Mouse (Mus musculus) liver, embryonic 14.5 days (tissue): ENCODE data around the gene Cdc37l1. TPM values are rescaled to one million over a fixed set of nuclear protein-coding genes. Genes with fewer than 3 reads are reported as not detected.
A peak's percentile ranks its signal among the peaks of the same experiment; 100 is the strongest.

Experiments used
- ATAC-seq: fragments of 200-750 bp; cut with Nextera tagmentation; 2 replicates; pipeline ENCODE4 v1.8.0; 2017; ENCODE audit warnings: moderate number of reproducible peaks, mild to moderate bottlenecking, moderate library complexity; ENCODE audit not compliant: insufficient read depth
- DNase-seq, 3 experiments: peaks; one replicate each; pipeline ENCODE4 v3.0.0-alpha.2; 2012 to 2013; ENCODE audit warnings: low read depth in 3 of 3, low spot score in 3 of 3
- H3K27ac ChIP-seq: fragments of 300-500 bp; sonication (generic); 2 replicates; pipeline ENCODE4 v1.5.1; 2014; ENCODE audit warnings: moderate library complexity, mild to moderate bottlenecking, control low read depth, inconsistent platforms
- H3K27me3 ChIP-seq: fragments of 300-500 bp; sonication (generic); 2 replicates; pipeline ENCODE4 v1.6.1; 2014; ENCODE audit warnings: mild to moderate bottlenecking, low read length, moderate library complexity; ENCODE audit not compliant: control insufficient read depth, insufficient read depth
- H3K36me3 ChIP-seq: fragments of 300-500 bp; sonication (generic); replicated peaks from 2 replicates; pipeline ENCODE4 v1.6.1; 2014; ENCODE audit warnings: low read depth; ENCODE audit not compliant: control insufficient read depth, insufficient read depth
- H3K4me1 ChIP-seq, 2 experiments: fragments of 200-500 bp in 1 of 2; fragments of 300-500 bp in 1 of 2; sonication (generic) in 1 of 2; replicated peaks; 2 replicates each; pipeline ENCODE4 v1.6.1; 2012 to 2014; ENCODE audit warnings: antibody characterized with exemption in 1 of 2, inconsistent platforms in 1 of 2, low read length in 1 of 2; ENCODE audit not compliant: control insufficient read depth in 2 of 2, insufficient read depth in 2 of 2
- H3K4me2 ChIP-seq: fragments of 300-500 bp; sonication (generic); 2 replicates; pipeline ENCODE4 v1.6.1; 2014; ENCODE audit warnings: low read depth, mild to moderate bottlenecking, control low read depth, moderate library complexity
- H3K4me3 ChIP-seq, 2 experiments: fragments of 200-500 bp in 1 of 2; fragments of 300-500 bp in 1 of 2; sonication (generic) in 1 of 2; 2 replicates each; pipeline ENCODE4 v1.5.1; 2012 to 2014; ENCODE audit warnings: low read depth in 2 of 2, low read length in 2 of 2, mild to moderate bottlenecking in 2 of 2, control low read depth in 1 of 2, inconsistent platforms in 1 of 2, moderate library complexity in 1 of 2; ENCODE audit not compliant: insufficient read depth in 1 of 2
- H3K9ac ChIP-seq: fragments of 300-500 bp; sonication (generic); replicated peaks from 2 replicates; pipeline ENCODE4 v1.6.1; 2014; ENCODE audit warnings: mild to moderate bottlenecking, control low read depth, moderate library complexity
- H3K9me3 ChIP-seq: fragments of 300-500 bp; sonication (generic); 2 replicates; pipeline ENCODE4 v1.6.1; 2016; ENCODE audit warnings: low read length, mixed read lengths; ENCODE audit not compliant: control insufficient read depth
- CTCF ChIP-seq: IDR thresholded peaks from 2 replicates; pipeline ENCODE4 v1.5.1; 2016; ENCODE audit warnings: antibody characterized with exemption, low read depth, control low read depth
- EP300 ChIP-seq: IDR thresholded peaks from 2 replicates; pipeline ENCODE4 v1.6.1; 2016; ENCODE audit warnings: antibody characterized with exemption, low read depth
- WGBS: fragments of 180-500 bp; shearing (Covaris S2); extraction: QIAGEN DNeasy Blood & Tissue Kit; methylation state at CpG from one replicate; pipeline ENCODE4 v1.1.7; 2014; ENCODE audit not compliant: insufficient replicate concordance; 5-methylcytosine and 5-hydroxymethylcytosine counted together
- polyA plus RNA-seq, 2 experiments: library from polyadenylated mRNA; depleted of rRNA in 1 of 2; stranded (reverse) in 1 of 2; unstranded in 1 of 2; fragments of >200 nt; fragmentation: Nextera tagmentation in 1 of 2; extraction: Ambion mirVana in 1 of 2; gene quantifications; 2 replicates each; pipeline versions ENCODE4 v1.2.1 to v1.2.3; 2012 to 2014

The Cdc37l1 gene
- 5.8 and 8.3 TPM in 2 replicates for polyA plus RNA-seq (2012; rRNA removed)
- polyA plus RNA-seq (2014; fragmentation: Nextera tagmentation; extraction: Ambion mirVana), result 8.0 and 8.7 TPM in 2 replicates

GRCm38 (mm10) chr19:28990194-28990589 lies at the start of gene Cdc37l1:
Cdc37l1 (plus strand) TSS chr19:28990352.
- Histone ChIP-seq H3K9me3 (no peaks in the 10 kb centered on the region), H3K9ac (peak within 1 kb of the TSS; percentile 69), H3K36me3 (peaks cover 7% of the 10 kb centered on the region), H3K4me1 (peaks cover 7 to 15% of the 10 kb centered on the region in 2 experiments), H3K27ac (peak within 1 kb of the TSS; percentile 53), H3K4me2 (peak within 1 kb of the TSS; percentile 82), H3K4me3 (peak within 1 kb of the TSS; percentile 74 to 86), H3K27me3 (no peaks in the 10 kb centered on the region)
- TF ChIP-seq CTCF (no peak), EP300 (no peak)
- under 1% methylated on average over 37 of the region's 37 CpGs for WGBS
- ATAC-seq (peak; percentile 99), DNase-seq (peak; percentile 91 to 93 (median 92))

DNA sequence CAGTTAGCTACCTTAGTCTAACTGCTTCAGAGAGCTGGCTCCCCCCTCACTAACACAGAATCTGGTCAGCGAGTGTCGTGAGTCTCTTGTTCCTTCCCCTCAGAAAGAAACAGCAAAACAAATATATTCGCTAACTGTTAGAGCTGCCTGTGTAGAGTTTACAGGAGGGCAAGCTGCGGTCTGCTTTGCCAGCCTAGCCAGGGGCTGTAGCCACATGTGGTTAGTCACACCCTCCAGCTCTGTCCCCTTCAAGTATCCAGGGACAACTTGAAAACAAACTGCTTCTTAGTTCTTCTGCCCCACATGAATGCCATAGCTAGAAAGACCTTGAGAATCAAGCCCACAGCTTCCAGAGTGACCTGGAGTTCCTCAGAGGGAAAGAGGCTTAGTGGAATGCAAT lies 48.9 kb upstream of the Cdc37l1 start:
- Histone ChIP-seq H3K4me2 (no peak overlapping the region), H3K4me3 (no peak overlapping the region), H3K27ac (no peak overlapping the region), H3K9me3 (no peaks in the 10 kb centered on the region), H3K9ac (no peak overlapping the region), H3K27me3 (no peaks in the 10 kb centered on the region), H3K36me3 (no peaks in the 10 kb centered on the region), H3K4me1 (no peaks in the 10 kb centered on the region; a peak in 1 of 4 replicates)
- TF ChIP-seq CTCF (no peak), EP300 (no peak)
- 51% methylated on average over 4 of the region's 4 CpGs for WGBS
- no peak for DNase-seq
- no peak for ATAC-seq

- DNase-seq (no peak), ATAC-seq (no peak)
- no peaks in the 10 kb centered on the region for H3K27me3 ChIP-seq
- no peak overlapping the region for H3K27ac ChIP-seq
- no peak overlapping the region for H3K4me2 ChIP-seq
- 26% methylated on average over 4 of the region's 4 CpGs for WGBS
- no peak overlapping the region for H3K9ac ChIP-seq
- H3K9me3 ChIP-seq, result no peaks in the 10 kb centered on the region
- H3K4me3 ChIP-seq, result no peak overlapping the region
- H3K4me1 ChIP-seq, result no peaks in the 10 kb centered on the region
- no peak for TF ChIP-seq EP300
- TF ChIP-seq CTCF, result no peak
- H3K36me3 ChIP-seq, result no peaks in the 10 kb centered on the region
Measured at GRCm38 (mm10) chr19:28946782-28947181, 43.4 kb upstream of the Cdc37l1 start.

GRCm38 (mm10) chr19:28947311-28947710 lies 42.8 kb upstream of the Cdc37l1 start:
- Histone ChIP-seq H3K27ac (no peak overlapping the region), H3K4me3 (no peak overlapping the region), H3K4me1 (no peaks in the 10 kb centered on the region), H3K36me3 (no peaks in the 10 kb centered on the region), H3K9me3 (no peaks in the 10 kb centered on the region), H3K4me2 (no peak overlapping the region), H3K27me3 (no peaks in the 10 kb centered on the region), H3K9ac (no peak overlapping the region)
- no peak for DNase-seq
- TF ChIP-seq CTCF, result no peak
- TF ChIP-seq EP300, result no peak
- no peak for ATAC-seq
- whole genome bisulfite sequencing, result 21% methylated on average over 2 of the region's 2 CpGs

DNA sequence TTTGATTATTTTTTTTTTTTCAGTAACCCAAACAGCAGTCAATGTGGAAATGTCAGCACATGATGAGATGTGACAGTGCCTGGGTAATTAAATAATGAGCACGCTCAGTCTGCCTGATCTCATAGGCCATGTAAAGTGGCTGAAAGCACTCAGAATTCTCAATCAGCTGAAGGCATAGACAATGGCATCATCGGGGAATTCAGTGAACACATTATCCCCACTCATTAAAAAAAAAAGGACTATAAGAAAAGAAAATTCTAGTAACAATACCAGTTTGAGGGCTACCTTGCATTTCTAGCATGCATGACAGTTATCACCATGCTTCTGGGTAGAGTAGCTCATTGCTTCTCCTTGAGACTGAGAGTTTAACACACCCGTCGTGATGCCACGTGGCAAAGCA lies 38.9 kb upstream of the Cdc37l1 start:
- H3K36me3 ChIP-seq, result no peaks in the 10 kb centered on the region
- H3K4me3 ChIP-seq, result no peak overlapping the region
- H3K4me2 ChIP-seq, result no peak overlapping the region
- ATAC-seq, result no peak
- DNase-seq, result no peak
- WGBS, result 62% methylated on average over 5 of the region's 5 CpGs
- H3K9me3 ChIP-seq, result no peaks in the 10 kb centered on the region
- TF ChIP-seq CTCF, result no peak
- TF ChIP-seq EP300, result no peak
- H3K27me3 ChIP-seq, result no peaks in the 10 kb centered on the region
- H3K9ac ChIP-seq, result no peak overlapping the region
- no peak overlapping the region for H3K27ac ChIP-seq
- no peaks in the 10 kb centered on the region for H3K4me1 ChIP-seq
